Mouse (Mus musculus) embryonic fibroblast, embryonic 13.5 days (primary cell): ENCODE results near the gene Osbp. TPM values are rescaled to one million over a fixed set of nuclear protein-coding genes. Genes with fewer than 3 reads are reported as not detected.
"Not testable (repeated sequence)": the region's sequence is repeated elsewhere in the genome, so short reads cannot be mapped to it uniquely, and the experiment has no call there.

ENCODE experiments used
- H3K27ac ChIP-seq: 2 replicates; pipeline ENCODE4 v1.5.1; 2012; ENCODE audit warnings: low read length, control low read depth, inconsistent platforms; ENCODE audit not compliant: insufficient read depth
- H3K4me1 ChIP-seq: 2 replicates; pipeline ENCODE4 v1.6.1; 2011; ENCODE audit warnings: low read length; ENCODE audit not compliant: control insufficient read depth, insufficient read depth
- H3K4me3 ChIP-seq: 2 replicates; pipeline ENCODE4 v1.5.1; 2011; ENCODE audit warnings: mild to moderate bottlenecking, control low read depth, low read length; ENCODE audit not compliant: insufficient read depth
- CTCF ChIP-seq: IDR thresholded peaks from 2 replicates; pipeline ENCODE4 v1.5.1; 2011; ENCODE audit warnings: mild to moderate bottlenecking, control low read depth, low read length, moderate library complexity, borderline replicate concordance; ENCODE audit not compliant: insufficient read depth
- POLR2A ChIP-seq: IDR thresholded peaks from 2 replicates; pipeline ENCODE4 v1.6.1; 2011; ENCODE audit warnings: low read depth, mild to moderate bottlenecking, control low read depth, low read length, moderate library complexity
- polyA plus RNA-seq: library from polyadenylated mRNA; stranded (reverse); fragments of >200 nt; gene quantifications from 2 replicates; pipeline ENCODE4 v1.2.4, GENCODE M21; 2011; ENCODE audit warnings: low read depth; ENCODE audit not compliant: missing spikeins, insufficient read length

Osbp gene
- polyA plus RNA-seq = 49.4 and 54.4 TPM in 2 replicates

- Histone ChIP-seq H3K27ac (peak within 1 kb of the TSS; percentile 84), H3K4me3 (peak within 1 kb of the TSS; percentile 91), H3K4me1 (peaks cover 11% of the 10 kb centered on the region)
- TF ChIP-seq CTCF (no peak), POLR2A (peak; percentile 91)
Measured at GRCm38 (mm10) chr19:11965023-11965942, at the start of gene Osbp. TSS of gene Osbp (plus strand) at chr19:11965941.

GRCm38 (mm10) chr19:11922068-11922467 is 43.7 kb upstream of the Osbp start:
- H3K27ac ChIP-seq = no peak overlapping the region

GRCm38 (mm10) chr19:11922515-11922914 is 43.2 kb upstream of the Osbp start:
- H3K4me1 ChIP-seq, H3K4me3 ChIP-seq, H3K27ac ChIP-seq: not testable (repeated sequence)

More at GRCm38 (mm10) chr19:11922068-11922467, 43.7 kb upstream of the Osbp start:
- Histone ChIP-seq H3K4me1 (no peaks in the 10 kb centered on the region), H3K4me3 (no peak overlapping the region)
- TF ChIP-seq POLR2A (no peak), CTCF (no peak)

- Histone ChIP-seq H3K27ac (no peak overlapping the region), H3K4me3 (no peak overlapping the region), H3K4me1 (no peaks in the 10 kb centered on the region)
- TF ChIP-seq POLR2A (no peak), CTCF (no peak)
Measured at GRCm38 (mm10) chr19:11926380-11926779, 39.4 kb upstream of the Osbp start.

DNA sequence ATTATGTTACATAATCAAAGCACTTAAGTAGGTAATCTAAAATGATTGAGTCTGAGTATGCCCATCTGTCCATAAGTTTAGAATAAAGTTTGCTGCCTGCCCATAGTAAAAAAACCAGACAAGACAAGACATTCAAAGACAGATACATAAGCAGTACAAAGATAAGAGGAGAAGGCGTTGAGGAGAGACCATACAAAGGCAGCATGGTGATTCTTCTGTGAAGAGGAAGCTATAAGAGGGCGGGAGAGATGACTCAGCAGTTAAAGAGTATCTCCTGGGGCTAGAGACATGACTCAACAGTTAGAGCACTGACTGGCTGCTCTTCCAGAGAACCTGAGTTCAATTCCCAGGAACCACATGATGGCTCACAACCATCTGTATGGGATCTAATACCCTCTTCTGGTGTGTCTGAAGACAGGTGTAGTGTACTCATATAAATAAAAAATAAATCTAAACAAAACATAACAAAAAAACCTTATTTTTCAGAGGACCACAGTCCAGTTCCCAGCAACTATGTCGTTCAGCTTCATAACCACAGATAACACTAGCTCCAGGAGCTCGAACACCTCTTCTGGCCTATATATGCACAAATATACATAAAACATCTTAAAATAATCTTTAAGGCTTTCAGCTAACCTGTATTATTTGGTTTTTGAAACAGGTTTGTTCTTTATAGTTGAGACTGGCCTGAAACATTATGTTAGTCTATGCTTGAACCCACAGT is 37.6 kb upstream of the Osbp start:
- Histone ChIP-seq H3K4me3 (no peak overlapping the region), H3K27ac (no peak overlapping the region), H3K4me1 (no peaks in the 10 kb centered on the region)
- TF ChIP-seq CTCF = no peak
- TF ChIP-seq POLR2A = no peak

GRCm38 (mm10) chr19:11946460-11946859 is 19.3 kb upstream of the Osbp start:
- not testable (repeated sequence) for H3K4me3 ChIP-seq, H3K27ac ChIP-seq, H3K4me1 ChIP-seq

DNA sequence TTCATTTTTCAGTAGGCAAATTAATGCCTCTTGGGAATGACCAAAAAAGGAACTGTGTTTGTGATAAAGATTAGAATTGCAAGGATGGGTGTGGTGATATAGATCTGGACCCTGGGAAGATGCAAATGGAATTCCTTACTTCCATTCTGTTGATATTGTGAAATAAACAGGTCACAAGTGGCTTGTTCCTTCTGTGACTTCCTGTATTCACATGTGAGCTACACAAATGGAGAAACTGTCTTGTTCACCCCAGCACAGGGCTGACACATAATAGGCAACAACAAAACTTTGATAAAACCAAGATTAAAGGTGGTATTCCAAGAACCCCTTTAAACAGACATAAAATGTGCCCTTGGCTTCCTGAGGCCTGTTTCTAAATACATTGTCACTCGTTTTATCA is 15.9 kb upstream of the Osbp start:
- H3K4me3 ChIP-seq = no peak overlapping the region
- no peak overlapping the region for H3K27ac ChIP-seq
- H3K4me1 ChIP-seq = no peaks in the 10 kb centered on the region
- no peak for TF ChIP-seq POLR2A

- no peak overlapping the region for H3K4me3 ChIP-seq
- no peak overlapping the region for H3K27ac ChIP-seq
- H3K4me1 ChIP-seq = no peaks in the 10 kb centered on the region
- TF ChIP-seq POLR2A (no peak), CTCF (no peak)
Measured at GRCm38 (mm10) chr19:11950747-11951146, 15.0 kb upstream of the Osbp start.

DNA sequence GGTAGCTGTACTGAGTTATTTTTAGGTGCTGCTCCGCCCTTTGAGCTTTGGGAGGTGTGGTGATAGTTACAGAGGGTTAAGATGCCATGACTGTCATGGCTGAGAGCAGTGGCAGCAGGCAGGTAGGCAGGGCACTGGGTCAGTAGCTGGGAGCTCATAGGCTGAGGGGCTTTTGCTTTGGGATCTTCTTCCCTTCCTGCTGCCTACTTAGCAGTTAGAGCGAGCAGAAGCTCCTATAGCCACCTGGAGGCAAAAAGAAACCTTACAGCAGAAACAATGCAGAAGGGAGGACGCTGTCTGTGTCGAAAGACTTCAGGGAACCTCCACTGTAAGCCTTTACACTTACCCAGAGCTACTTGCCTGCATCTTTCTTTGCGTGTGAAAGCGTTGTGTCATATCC is 11.5 kb upstream of the Osbp start:
- no peak for TF ChIP-seq CTCF
- TF ChIP-seq POLR2A = no peak
- Histone ChIP-seq H3K4me1 (no peaks in the 10 kb centered on the region), H3K27ac (no peak overlapping the region), H3K4me3 (no peak overlapping the region)

- H3K4me1 ChIP-seq = no peaks in the 10 kb centered on the region
- H3K27ac ChIP-seq = no peak overlapping the region
- H3K4me3 ChIP-seq = no peak overlapping the region
- TF ChIP-seq POLR2A (no peak), CTCF (no peak)
Measured at GRCm38 (mm10) chr19:11956636-11957035, 9.1 kb upstream of the Osbp start.
